Mouse (Mus musculus) lung, adult 2 months (tissue): Measurements from ENCODE around the gene Pkn2. TPM values are rescaled to one million over a fixed set of nuclear protein-coding genes. Genes with fewer than 3 reads are reported as not detected.

Experiments used
- DNase-seq: peaks from one replicate; pipeline ENCODE4 v3.0.0; 2022
- H3K4me1 ChIP-seq: fragments of 200-500 bp; 2 replicates; pipeline ENCODE4 v1.6.1; 2011; ENCODE audit warnings: low read length; ENCODE audit not compliant: control insufficient read depth, insufficient read depth
- H3K4me3 ChIP-seq: fragments of 200-500 bp; replicated peaks from 2 replicates; pipeline ENCODE3; 2011; ENCODE audit warnings: low read depth, mild to moderate bottlenecking, control low read depth, low read length; ENCODE audit errors: extremely low read depth
- CTCF ChIP-seq: fragments of 200-500 bp; IDR thresholded peaks from 2 replicates; pipeline ENCODE4 v1.5.1; 2011; ENCODE audit warnings: mild to moderate bottlenecking, low read length, control low read depth; ENCODE audit not compliant: insufficient read depth
- POLR2A ChIP-seq: fragments of 200-500 bp; IDR thresholded peaks from 2 replicates; pipeline ENCODE4 v1.6.1; 2011; ENCODE audit warnings: low read depth, mild to moderate bottlenecking, control low read depth, low read length, borderline replicate concordance; ENCODE audit errors: extremely low read depth
- WGBS: fragments of 180-500 bp; shearing (Covaris S2); methylation state at CpG from one replicate; pipeline ENCODE4 v1.1.7; 2018; 5-methylcytosine and 5-hydroxymethylcytosine counted together
- polyA plus RNA-seq: library from polyadenylated mRNA; depleted of rRNA; stranded (reverse); fragments of >200 nt; gene quantifications from 2 replicates; pipeline ENCODE4 v1.2.3, GENCODE M21; 2012; rRNA removed

The Pkn2 gene
- polyA plus RNA-seq = 17.6 and 44.1 TPM in 2 replicates

- Histone ChIP-seq H3K4me1 (no peaks in the 10 kb centered on the region), H3K4me3 (peak within 1 kb of the TSS; percentile 89)
- WGBS = under 1% methylated on average over 83 of the region's 84 CpGs
- peak; percentile 68; the same call in 1 of the 2 replicates for TF ChIP-seq POLR2A
- no peak for TF ChIP-seq CTCF
- DNase-seq = peak; percentile 98
Measured at GRCm38 (mm10) chr3:142881872-142882623, at the start of gene Pkn2. Gene Pkn2 (minus strand): TSS chr3:142882004.

- 70% methylated on average over 2 of the region's 2 CpGs for WGBS
- Histone ChIP-seq H3K4me1 (no peaks in the 10 kb centered on the region), H3K4me3 (no peak overlapping the region)
- DNase-seq = no peak
- TF ChIP-seq CTCF (no peak), POLR2A (no peak)
Measured at GRCm38 (mm10) chr3:142929906-142930305, 48.1 kb upstream of the Pkn2 start.

- TF ChIP-seq POLR2A = no peak
- no peak for TF ChIP-seq CTCF
- no peak for DNase-seq
- 84% methylated on average over 3 of the region's 3 CpGs for WGBS
Measured at GRCm38 (mm10) chr3:142927311-142927710, 45.5 kb upstream of the Pkn2 start.

GRCm38 (mm10) chr3:142924831-142925348 is 43.1 kb upstream of the Pkn2 start:
- Histone ChIP-seq H3K4me3 (no peak overlapping the region), H3K4me1 (no peaks in the 10 kb centered on the region)
- DNase-seq = no peak
- TF ChIP-seq POLR2A = no peak
- no peak for TF ChIP-seq CTCF
- WGBS = 56% methylated on average over 2 of the region's 2 CpGs

More at GRCm38 (mm10) chr3:142927311-142927710, 45.5 kb upstream of the Pkn2 start:
- no peaks in the 10 kb centered on the region for H3K4me1 ChIP-seq
- no peak overlapping the region for H3K4me3 ChIP-seq

- TF ChIP-seq CTCF = no peak
- TF ChIP-seq POLR2A = no peak
- no peak overlapping the region for H3K4me3 ChIP-seq
- no peak for DNase-seq
- no peaks in the 10 kb centered on the region for H3K4me1 ChIP-seq
- WGBS = 55% methylated on average over 3 of the region's 3 CpGs
Measured at GRCm38 (mm10) chr3:142919070-142919469, 37.3 kb upstream of the Pkn2 start.

- 55% methylated on average over 4 of the region's 4 CpGs for WGBS
- no peak for DNase-seq
- TF ChIP-seq POLR2A = no peak
- no peak for TF ChIP-seq CTCF
- Histone ChIP-seq H3K4me1 (no peaks in the 10 kb centered on the region), H3K4me3 (no peak overlapping the region)
Measured at GRCm38 (mm10) chr3:142917760-142918439, 36.1 kb upstream of the Pkn2 start.

GRCm38 (mm10) chr3:142917171-142917570 is 35.4 kb upstream of the Pkn2 start:
- TF ChIP-seq CTCF = no peak
- no peak for TF ChIP-seq POLR2A
- Histone ChIP-seq H3K4me1 (no peaks in the 10 kb centered on the region), H3K4me3 (no peak overlapping the region)
- whole genome bisulfite sequencing = 83% methylated on average over 4 of the region's 4 CpGs
- DNase-seq = no peak

- Histone ChIP-seq H3K4me3 (no peak overlapping the region), H3K4me1 (no peaks in the 10 kb centered on the region)
- no peak for DNase-seq
- TF ChIP-seq CTCF (no peak), POLR2A (no peak)
- 54% methylated on average over 1 of the region's 1 CpGs for WGBS
Measured at GRCm38 (mm10) chr3:142913295-142913694, 31.5 kb upstream of the Pkn2 start.

- Histone ChIP-seq H3K4me3 (no peak overlapping the region), H3K4me1 (no peaks in the 10 kb centered on the region)
- WGBS = 84% methylated on average over 2 of the region's 2 CpGs
- TF ChIP-seq POLR2A = no peak
- TF ChIP-seq CTCF = no peak
- no peak for DNase-seq
Measured at GRCm38 (mm10) chr3:142899683-142900082, 17.9 kb upstream of the Pkn2 start.

- DNase-seq = no peak
- Histone ChIP-seq H3K4me1 (no peaks in the 10 kb centered on the region), H3K4me3 (no peak overlapping the region)
- 38% methylated on average over 8 of the region's 8 CpGs for WGBS
- no peak for TF ChIP-seq CTCF
- no peak for TF ChIP-seq POLR2A
Measured at GRCm38 (mm10) chr3:142898949-142899396, 17.2 kb upstream of the Pkn2 start.
